Mouse (Mus musculus) heart, embryonic 16.5 days (tissue): ENCODE measurements at regions not wholly inside any gene's neighbourhood (a gene's known extent, or its start where the extent isn't known, plus 50 kb on each side); places are given as distances from the start of the nearest gene placed in this dataset.

Experiments
- ATAC-seq: fragments of 200-750 bp; cut with Nextera tagmentation; replicated peaks from 2 replicates; pipeline ENCODE4 v1.8.0; 2017; ENCODE audit warnings: moderate number of reproducible peaks; ENCODE audit not compliant: insufficient read depth, low FRiP score; ENCODE audit errors: extremely low read depth
- H3K27ac ChIP-seq: fragments of 300-500 bp; sonication (generic); 2 replicates; pipeline ENCODE4 v1.5.1; 2014; ENCODE audit warnings: mild to moderate bottlenecking, low read length, control low read depth, moderate library complexity
- H3K27me3 ChIP-seq: fragments of 300-500 bp; sonication (generic); 2 replicates; pipeline ENCODE4 v1.6.1; 2014; ENCODE audit warnings: low read length, mixed read lengths; ENCODE audit not compliant: control insufficient read depth, insufficient read depth
- H3K36me3 ChIP-seq: fragments of 300-500 bp; sonication (generic); 2 replicates; pipeline ENCODE4 v1.6.1; 2014; ENCODE audit not compliant: control insufficient read depth, insufficient read depth
- H3K4me1 ChIP-seq: fragments of 300-500 bp; sonication (generic); 2 replicates; pipeline ENCODE4 v1.6.1; 2014; ENCODE audit warnings: low read length, mixed read lengths; ENCODE audit not compliant: control insufficient read depth, insufficient read depth
- H3K4me2 ChIP-seq: fragments of 300-500 bp; sonication (generic); 2 replicates; pipeline ENCODE4 v1.6.1; 2014; ENCODE audit warnings: low read depth, mild to moderate bottlenecking, control low read depth, low read length
- H3K4me3 ChIP-seq: fragments of 300-500 bp; sonication (generic); 2 replicates; pipeline ENCODE4 v1.5.1; 2014; ENCODE audit warnings: mild to moderate bottlenecking, control low read depth, low read length
- H3K9ac ChIP-seq: fragments of 300-500 bp; sonication (generic); 2 replicates; pipeline ENCODE4 v1.6.1; 2014; ENCODE audit warnings: low read length, control low read depth
- H3K9me3 ChIP-seq: fragments of 300-500 bp; sonication (generic); replicated peaks from 2 replicates; pipeline ENCODE4 v1.6.1; 2016; ENCODE audit warnings: low read length; ENCODE audit not compliant: control insufficient read depth
- WGBS: fragments of 180-500 bp; shearing (Covaris S2); extraction: QIAGEN DNeasy Blood & Tissue Kit; methylation state at CpG from one replicate; pipeline ENCODE4 v1.1.7; 2014; 5-methylcytosine and 5-hydroxymethylcytosine counted together

- Histone ChIP-seq H3K27ac (no peak overlapping the region), H3K4me2 (no peak overlapping the region), H3K27me3 (no peaks in the 10 kb centered on the region), H3K4me3 (no peak overlapping the region), H3K9me3 (no peaks in the 10 kb centered on the region), H3K36me3 (no peaks in the 10 kb centered on the region), H3K9ac (no peak overlapping the region), H3K4me1 (no peaks in the 10 kb centered on the region; the same call in 1 of the 2 replicates)
- 76% methylated on average over 4 of the region's 4 CpGs for WGBS
- ATAC-seq: no peak
These were observed 108.0 kb upstream of the Arhgap28 start for GRCm38 (mm10) chr17:68111834-68112473.

- no peak overlapping the region for H3K9ac ChIP-seq
- no peak overlapping the region for H3K4me2 ChIP-seq
- no peaks in the 10 kb centered on the region for H3K9me3 ChIP-seq
- ATAC-seq: no peak
- H3K27ac ChIP-seq: no peak overlapping the region; the same call in 1 of the 2 replicates
- H3K4me1 ChIP-seq: no peaks in the 10 kb centered on the region; the same call in 1 of the 2 replicates
- H3K36me3 ChIP-seq: no peaks in the 10 kb centered on the region
- H3K4me3 ChIP-seq: no peak overlapping the region
- WGBS: 53% methylated on average over 5 of the region's 5 CpGs
- H3K27me3 ChIP-seq: no peaks in the 10 kb centered on the region
These were observed 108.9 kb upstream of the Arhgap28 start for GRCm38 (mm10) chr17:68112763-68113330.

- Histone ChIP-seq H3K27ac (no peak overlapping the region), H3K4me3 (no peak overlapping the region), H3K4me2 (no peak overlapping the region), H3K4me1 (no peaks in the 10 kb centered on the region; the same call in 1 of the 2 replicates), H3K27me3 (no peaks in the 10 kb centered on the region), H3K36me3 (no peaks in the 10 kb centered on the region), H3K9ac (no peak overlapping the region), H3K9me3 (no peaks in the 10 kb centered on the region)
- 0 out of 2 replicates have a peak, but pooled peaks have one; percentile 14 for ATAC-seq
- WGBS: 51% methylated on average over 4 of the region's 4 CpGs
These were observed 111.7 kb upstream of the Arhgap28 start for GRCm38 (mm10) chr17:68115599-68115998.

GRCm38 (mm10) chr17:68119055-68119698, 115.3 kb upstream of the Arhgap28 start:
- H3K4me2 ChIP-seq: no peak overlapping the region
- no peak for ATAC-seq
- no peak overlapping the region for H3K9ac ChIP-seq
- H3K27me3 ChIP-seq: no peaks in the 10 kb centered on the region
- 60% methylated on average over 3 of the region's 3 CpGs for WGBS
- H3K4me1 ChIP-seq: no peaks in the 10 kb centered on the region
- H3K36me3 ChIP-seq: no peaks in the 10 kb centered on the region
- no peak overlapping the region for H3K4me3 ChIP-seq
- no peak overlapping the region for H3K27ac ChIP-seq
- no peaks in the 10 kb centered on the region for H3K9me3 ChIP-seq

- no peak overlapping the region for H3K9ac ChIP-seq
- WGBS: 76% methylated on average over 5 of the region's 5 CpGs
- no peaks in the 10 kb centered on the region for H3K4me1 ChIP-seq
- H3K4me2 ChIP-seq: no peak overlapping the region
- no peaks in the 10 kb centered on the region for H3K9me3 ChIP-seq
- no peak overlapping the region for H3K4me3 ChIP-seq
- no peak overlapping the region for H3K27ac ChIP-seq
- H3K36me3 ChIP-seq: no peaks in the 10 kb centered on the region
- no peak for ATAC-seq
- no peaks in the 10 kb centered on the region for H3K27me3 ChIP-seq
These were observed 116.3 kb upstream of the Arhgap28 start for GRCm38 (mm10) chr17:68120230-68120629.

- H3K9me3 ChIP-seq: no peaks in the 10 kb centered on the region
- no peak for ATAC-seq
- no peak overlapping the region for H3K4me3 ChIP-seq
- H3K27me3 ChIP-seq: no peaks in the 10 kb centered on the region
- H3K4me2 ChIP-seq: no peak overlapping the region
- no peaks in the 10 kb centered on the region for H3K4me1 ChIP-seq
- no peak overlapping the region for H3K27ac ChIP-seq
- no peaks in the 10 kb centered on the region for H3K36me3 ChIP-seq
- 53% methylated on average over 6 of the region's 6 CpGs for WGBS
- H3K9ac ChIP-seq: no peak overlapping the region
These were observed 116.8 kb upstream of the Arhgap28 start for GRCm38 (mm10) chr17:68120744-68121143.

- no peaks in the 10 kb centered on the region for H3K27me3 ChIP-seq
- no peaks in the 10 kb centered on the region for H3K9me3 ChIP-seq
- H3K9ac ChIP-seq: no peak overlapping the region
- ATAC-seq: no peak
- H3K27ac ChIP-seq: no peak overlapping the region
- H3K4me2 ChIP-seq: no peak overlapping the region
- no peaks in the 10 kb centered on the region for H3K36me3 ChIP-seq
- WGBS: 51% methylated on average over 10 of the region's 10 CpGs
- no peaks in the 10 kb centered on the region for H3K4me1 ChIP-seq
- H3K4me3 ChIP-seq: no peak overlapping the region
These were observed 130.5 kb upstream of the Arhgap28 start for GRCm38 (mm10) chr17:68134373-68134772.

- Histone ChIP-seq H3K4me2 (no peak overlapping the region), H3K27me3 (no peaks in the 10 kb centered on the region), H3K4me3 (no peak overlapping the region), H3K9ac (no peak overlapping the region), H3K9me3 (no peaks in the 10 kb centered on the region), H3K4me1 (no peaks in the 10 kb centered on the region), H3K36me3 (no peaks in the 10 kb centered on the region), H3K27ac (no peak overlapping the region)
- no peak for ATAC-seq
- 45% methylated on average over 5 of the region's 5 CpGs for WGBS
These were observed 131.5 kb upstream of the Arhgap28 start for GRCm38 (mm10) chr17:68135436-68135835.

GRCm38 (mm10) chr17:68143307-68143706, 130.3 kb upstream of the L3mbtl4 start:
- Histone ChIP-seq H3K4me3 (no peak overlapping the region), H3K4me1 (no peaks in the 10 kb centered on the region), H3K27me3 (no peaks in the 10 kb centered on the region), H3K27ac (no peak overlapping the region), H3K9me3 (no peaks in the 10 kb centered on the region; the same call in 1 of the 2 replicates), H3K9ac (no peak overlapping the region), H3K36me3 (no peaks in the 10 kb centered on the region), H3K4me2 (no peak overlapping the region)
- WGBS: 78% methylated on average over 7 of the region's 7 CpGs
- ATAC-seq: no peak
